Mouse (Mus musculus) testis, postnatal 10 days (tissue): ENCODE measurements at regions not wholly inside any gene's neighbourhood (a gene's known extent, or its start where the extent isn't known, plus 50 kb on each side); places are given as distances from the start of the nearest gene placed in this dataset.
"Not testable (repeated sequence)": the region's sequence is repeated elsewhere in the genome, so short reads cannot be mapped to it uniquely, and the experiment has no call there.

Source experiments
- DNase-seq: peaks from one replicate; pipeline ENCODE4 v3.0.0; 2021; ENCODE audit warnings: low spot score

GRCm38 (mm10) chr7:138497771-138498170 is 100.2 kb upstream of the Tcerg1l start:
- DNase-seq: no peak

GRCm38 (mm10) chr7:138497202-138497601 is 99.7 kb upstream of the Tcerg1l start:
- peak; percentile 59 for DNase-seq

GRCm38 (mm10) chr7:138493661-138494060 is 96.1 kb upstream of the Tcerg1l start:
- DNase-seq: no peak

- no peak for DNase-seq
Measured at GRCm38 (mm10) chr7:138492261-138492660, 94.7 kb upstream of the Tcerg1l start.

GRCm38 (mm10) chr7:138489471-138489870 is 91.9 kb upstream of the Tcerg1l start:
- DNase-seq: no peak

GRCm38 (mm10) chr7:138488201-138488720 is 90.7 kb upstream of the Tcerg1l start:
- no peak for DNase-seq

DNA sequence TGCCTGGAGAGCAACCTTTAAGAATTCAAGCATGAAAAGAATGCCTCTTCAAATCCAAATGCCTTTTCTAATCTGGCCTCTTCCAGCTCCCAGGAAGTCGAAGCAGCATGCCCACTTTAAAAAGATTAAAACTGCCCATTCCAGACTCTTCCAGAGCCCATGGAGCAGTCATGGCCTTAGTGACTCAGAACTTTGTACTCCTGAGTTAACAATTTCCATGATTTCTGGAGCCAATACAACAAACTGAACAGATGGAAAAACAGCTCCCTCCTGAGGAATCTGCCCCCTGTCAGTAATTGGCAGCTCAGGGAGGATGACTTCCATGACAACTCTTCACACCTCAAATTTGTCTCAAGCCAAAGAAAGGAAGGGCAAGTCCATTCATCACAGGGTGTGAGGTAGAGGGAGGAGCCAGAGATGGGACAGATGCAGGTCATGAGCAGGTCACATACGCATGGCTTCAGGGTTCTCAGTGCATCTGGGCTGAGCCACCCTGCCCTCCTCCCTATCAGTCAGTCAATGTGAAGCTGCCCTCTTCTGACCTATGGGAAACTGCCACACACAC is 75.4 kb upstream of the Tcerg1l start:
- no peak for DNase-seq

- DNase-seq: no peak
Measured at GRCm38 (mm10) chr7:138472371-138472770, 74.8 kb upstream of the Tcerg1l start.

DNA sequence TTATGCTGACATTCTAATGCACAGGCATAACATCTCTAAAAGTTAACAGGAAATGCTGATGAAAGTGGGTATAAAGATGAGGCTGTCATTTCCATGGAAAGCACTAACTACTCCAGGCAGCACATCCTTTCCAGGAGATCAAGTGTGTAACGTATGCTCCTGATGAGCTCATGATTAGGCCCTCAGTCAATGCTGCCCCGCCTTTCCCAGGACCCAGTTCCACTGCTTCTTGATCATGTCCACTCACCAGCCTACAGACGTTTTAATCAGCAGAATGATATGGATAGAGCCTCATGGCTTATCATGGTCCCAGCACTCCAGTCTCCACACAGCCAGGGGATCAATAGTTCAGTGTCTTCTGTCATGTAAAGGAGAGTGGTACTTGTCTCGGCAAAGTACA is 71.7 kb upstream of the Tcerg1l start:
- no peak for DNase-seq

DNA sequence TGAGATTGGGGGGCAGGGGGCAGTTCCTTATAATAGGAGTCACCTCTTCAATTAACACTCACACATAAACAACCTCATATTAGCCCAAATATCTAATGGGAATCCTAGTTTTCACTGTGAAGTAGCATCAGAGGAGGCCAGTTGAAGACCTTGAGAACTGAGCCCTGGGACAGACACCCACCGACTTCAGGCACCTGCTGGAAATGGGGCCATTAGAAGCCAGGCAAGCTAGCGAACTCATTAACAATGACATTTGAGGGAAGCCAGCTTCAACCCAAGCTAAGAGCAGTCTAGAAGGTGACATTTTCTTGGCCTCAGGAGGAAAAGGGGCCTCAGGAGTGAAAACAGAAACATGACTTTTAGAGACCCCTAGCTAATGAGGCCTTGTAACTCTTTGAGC is 70.9 kb upstream of the Tcerg1l start:
- no peak for DNase-seq

GRCm38 (mm10) chr7:138467981-138468380 is 70.5 kb upstream of the Tcerg1l start:
- no peak for DNase-seq

DNA sequence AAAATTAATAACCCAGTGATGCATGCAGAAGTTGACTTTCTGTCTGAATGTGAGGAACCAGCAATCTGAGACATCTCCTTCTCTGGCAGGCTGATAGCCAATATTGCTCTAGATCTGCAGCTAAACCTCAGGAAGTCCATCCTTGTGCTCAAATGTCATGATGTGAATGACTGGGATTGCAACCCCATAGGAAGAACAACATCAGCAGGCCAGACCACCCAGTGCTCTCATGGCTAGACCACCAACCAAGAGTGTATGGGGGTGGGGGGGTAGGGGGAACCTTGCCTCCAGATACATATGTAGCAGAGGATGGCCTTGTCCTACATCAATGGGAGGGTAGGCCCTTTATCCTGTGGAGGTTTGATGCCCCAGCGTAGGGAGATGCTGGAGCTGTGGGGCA is 69.9 kb upstream of the Tcerg1l start:
- DNase-seq: no peak

DNA sequence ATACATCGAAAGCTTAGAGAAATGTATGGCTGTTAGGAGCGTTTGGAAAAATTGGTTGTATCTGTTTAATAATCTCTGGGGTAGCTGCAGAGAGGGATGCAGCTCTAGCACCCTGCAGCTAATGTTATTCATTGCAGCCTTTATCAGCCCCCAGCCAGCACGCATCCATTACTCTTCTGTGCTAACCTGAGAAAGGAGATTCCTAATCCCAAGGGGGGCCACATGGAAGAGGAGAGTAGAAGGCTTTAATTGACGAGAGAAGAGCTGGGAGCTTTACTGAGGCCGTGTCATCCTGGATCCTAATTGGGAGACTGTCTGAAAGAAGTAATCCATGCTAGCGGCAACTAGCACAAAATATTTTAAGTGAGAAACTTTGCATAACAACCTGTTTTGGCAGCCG is 60.4 kb upstream of the Tcerg1l start:
- DNase-seq: no peak

DNA sequence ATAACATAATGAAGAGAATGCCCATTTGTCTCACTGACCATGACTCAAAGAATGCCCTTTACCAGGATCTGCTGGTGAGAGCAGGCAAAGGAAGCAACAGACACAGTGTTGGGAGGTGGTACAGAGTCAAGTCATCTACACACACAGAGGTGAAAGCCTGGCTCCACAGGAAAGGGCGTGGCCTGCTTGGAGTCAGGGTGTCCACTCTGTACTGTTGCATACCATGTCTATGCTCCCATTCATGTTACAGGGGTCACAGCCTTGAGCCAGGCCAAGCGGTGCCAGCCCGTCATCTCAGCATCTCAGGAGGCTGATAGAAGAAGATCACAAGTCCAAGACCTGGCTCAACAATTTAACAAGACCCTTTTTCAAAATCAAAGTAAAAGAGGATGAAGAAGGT is 57.8 kb upstream of the Tcerg1l start:
- no peak for DNase-seq

- DNase-seq: not testable (repeated sequence)
Measured at GRCm38 (mm10) chr7:138454498-138455225, 57.1 kb upstream of the Tcerg1l start.

DNA sequence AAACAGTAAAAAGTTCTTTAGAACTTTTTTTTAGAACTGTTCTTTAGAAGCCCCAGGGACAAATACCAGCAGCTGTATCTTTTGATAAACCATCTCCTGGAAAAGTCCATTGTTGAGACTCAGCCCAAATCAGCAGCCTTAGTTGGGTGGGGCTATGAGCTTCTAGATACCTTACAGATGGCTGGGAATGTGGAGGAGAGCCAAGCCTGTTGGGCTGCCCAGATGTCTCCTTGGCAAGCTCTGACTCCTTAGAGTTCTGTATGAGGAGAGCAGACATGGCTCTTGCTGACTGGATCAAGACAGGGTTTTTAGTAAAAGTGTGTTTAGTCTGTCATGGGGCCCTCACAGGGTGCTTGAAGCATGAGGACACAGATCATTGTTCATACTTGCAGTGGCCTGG is 53.8 kb upstream of the Tcerg1l start:
- DNase-seq: no peak

- DNase-seq: no peak
Measured at GRCm38 (mm10) chr7:138448519-138448918, 51.0 kb upstream of the Tcerg1l start.
